Mouse (Mus musculus): ENCODE measurements around the gene Fam19a3.
"Not testable (repeated sequence)": the region's sequence is repeated elsewhere in the genome, so short reads cannot be mapped to it uniquely, and the experiment has no call there.

The Fam19a3 gene

DNA sequence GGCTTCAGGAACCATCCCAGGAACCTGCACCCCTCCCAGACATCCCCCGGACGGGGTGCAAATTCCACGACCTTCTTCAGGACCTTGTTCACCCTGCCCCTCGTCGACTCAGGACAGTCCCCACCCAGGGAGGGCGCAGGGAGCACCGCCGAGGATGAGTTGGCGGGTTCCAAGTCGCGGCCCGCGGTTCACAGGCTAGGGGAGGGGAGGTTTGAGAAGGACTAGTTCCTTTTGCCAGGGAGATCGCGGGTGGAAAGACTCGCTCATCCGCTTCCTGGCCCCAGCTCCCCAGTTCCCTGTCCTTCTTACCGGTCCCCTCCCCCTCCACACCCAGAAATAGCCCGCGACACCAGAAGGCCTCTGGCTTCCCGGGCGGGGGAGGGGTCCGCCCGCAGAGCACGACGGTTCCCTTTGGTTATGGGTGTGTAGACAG, at the start of gene Fam19a3:
Gene Fam19a3, minus strand, starts transcription at position 370 of the 433 bp plus-strand sequence.
- DNase-seq (ENCODE audit: low spot score) = no peak

DNA sequence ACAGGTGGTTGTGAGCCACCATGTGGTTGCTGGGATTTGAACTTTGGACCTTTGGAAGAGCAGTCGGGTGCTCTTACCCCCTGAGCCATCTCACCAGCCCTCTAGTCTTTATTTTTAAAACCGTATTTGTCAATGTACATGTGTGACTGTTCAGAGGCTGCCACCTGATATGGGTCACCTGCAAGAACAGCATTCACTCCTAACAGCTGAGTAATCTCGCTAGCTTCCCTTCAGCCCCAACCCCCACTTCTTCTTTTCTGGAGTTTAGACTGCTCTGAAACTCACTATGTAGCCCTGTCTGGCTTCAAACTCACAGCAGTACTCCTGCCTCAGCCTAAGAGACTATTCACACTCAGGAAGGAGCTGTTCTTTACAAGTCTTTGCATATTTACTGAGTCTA, 40.8 kb upstream of the Fam19a3 start:
- DNase-seq (ENCODE audit: low spot score) = no peak

DNA sequence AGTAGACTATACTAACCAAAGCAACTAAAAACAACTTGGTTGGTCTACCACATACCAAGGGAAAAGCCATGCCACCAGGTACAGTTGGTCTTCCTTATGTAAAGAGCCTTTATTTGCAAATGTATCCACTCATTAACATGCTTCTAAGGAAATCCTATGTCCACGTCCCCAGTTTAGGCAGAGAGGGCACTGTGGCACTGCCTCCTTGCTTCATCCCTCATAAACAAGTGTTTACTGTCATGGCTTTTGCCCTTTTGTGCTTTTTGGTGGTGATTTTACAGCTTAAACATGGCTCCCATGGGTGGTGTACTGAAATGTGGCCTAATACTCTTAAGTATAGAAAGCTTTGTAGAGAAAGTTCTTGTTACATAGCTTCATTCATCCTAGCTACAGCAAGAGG, 38.8 kb upstream of the Fam19a3 start:
- DNase-seq (ENCODE audit: low spot score) = no peak

DNA sequence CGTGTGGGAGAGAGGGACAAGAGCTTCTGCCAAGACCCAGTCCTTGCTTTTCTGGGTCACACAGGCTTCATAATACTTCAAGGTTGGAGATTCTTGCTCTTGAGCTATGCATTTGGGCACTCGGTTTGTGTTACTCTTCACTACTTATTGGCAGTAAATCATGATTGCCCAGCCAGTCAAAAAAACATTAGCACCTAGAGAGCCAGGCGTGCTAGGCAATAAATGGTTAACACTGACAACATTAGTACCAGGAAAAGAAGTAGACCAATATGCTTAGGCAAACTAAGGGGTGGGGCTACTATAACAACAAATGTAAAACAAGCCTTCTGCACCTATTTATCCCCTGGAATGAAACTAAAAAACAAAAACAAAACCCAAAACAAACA, 37.1 kb upstream of the Fam19a3 start:
- DNase-seq (ENCODE audit: low spot score) = no peak

DNA sequence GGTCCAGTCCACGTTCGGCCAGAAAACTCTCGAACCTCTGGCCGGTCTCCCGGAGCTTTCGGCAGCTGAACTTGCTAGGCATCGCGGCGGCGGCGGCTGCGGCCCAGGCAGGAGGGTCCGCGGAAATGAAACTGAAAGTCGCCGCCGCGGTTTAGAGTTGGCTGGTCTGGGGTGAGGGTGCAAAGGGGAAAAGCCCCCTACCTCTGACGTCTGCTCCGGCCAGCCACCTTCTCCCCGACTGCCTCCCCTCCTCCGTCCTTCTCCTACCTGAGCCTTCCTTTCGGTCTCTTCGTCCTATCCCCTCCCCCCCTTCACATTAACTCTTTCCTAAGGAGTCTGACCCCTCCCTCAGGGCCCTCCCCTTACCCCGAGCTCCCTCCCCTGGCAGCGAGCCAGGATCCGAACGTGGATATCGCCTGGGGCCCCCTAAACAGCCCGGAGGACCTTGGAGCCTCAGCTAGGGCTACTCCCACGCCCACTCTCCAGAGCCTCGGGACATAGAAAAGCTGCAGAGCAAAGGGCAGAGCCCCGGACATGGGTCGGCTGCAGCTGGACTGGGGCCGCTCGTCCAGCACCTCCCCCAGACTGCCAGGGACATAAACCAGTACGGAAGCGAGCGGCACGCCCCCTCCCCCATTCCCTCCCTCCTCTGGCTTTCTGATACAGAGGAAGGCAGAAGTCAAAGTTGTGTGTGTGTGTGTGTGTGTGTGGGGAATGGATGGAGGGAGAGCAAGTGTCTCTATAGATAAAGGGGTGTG, 36.5 kb upstream of the Fam19a3 start, which contains the start of gene Mov10:
Gene Mov10, minus strand, starts transcription at position 573 of the 758 bp plus-strand sequence.
- DNase-seq (ENCODE audit: low spot score) = peak; percentile 79

DNA sequence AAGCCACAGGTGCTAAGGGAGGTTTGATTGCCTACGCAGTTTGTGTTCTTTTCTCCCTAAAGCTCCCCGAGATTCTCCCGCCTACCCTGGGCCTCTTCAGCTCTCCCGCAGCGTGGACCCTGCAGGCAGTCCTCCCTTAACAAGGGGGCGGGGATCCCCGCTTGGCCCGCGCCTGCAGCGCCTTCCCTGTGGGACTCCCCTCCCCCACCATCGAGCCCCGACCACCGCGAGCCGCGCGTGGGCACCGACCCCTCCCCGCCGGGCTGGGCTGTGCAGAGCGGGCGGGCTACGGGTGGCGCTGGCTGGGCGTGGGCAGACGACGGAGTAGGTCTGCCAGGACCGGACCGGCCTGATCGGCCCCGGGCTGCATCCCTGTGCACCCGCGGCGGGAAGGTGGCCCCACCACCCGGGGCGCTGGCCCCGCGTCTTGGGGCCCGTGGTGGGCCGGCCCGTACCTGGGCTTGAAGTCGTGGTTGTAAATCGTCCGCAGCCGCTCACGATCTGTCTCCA, 35.9 kb upstream of the Fam19a3 start:
- peak; percentile 51 for DNase-seq (ENCODE audit: low spot score)

DNA sequence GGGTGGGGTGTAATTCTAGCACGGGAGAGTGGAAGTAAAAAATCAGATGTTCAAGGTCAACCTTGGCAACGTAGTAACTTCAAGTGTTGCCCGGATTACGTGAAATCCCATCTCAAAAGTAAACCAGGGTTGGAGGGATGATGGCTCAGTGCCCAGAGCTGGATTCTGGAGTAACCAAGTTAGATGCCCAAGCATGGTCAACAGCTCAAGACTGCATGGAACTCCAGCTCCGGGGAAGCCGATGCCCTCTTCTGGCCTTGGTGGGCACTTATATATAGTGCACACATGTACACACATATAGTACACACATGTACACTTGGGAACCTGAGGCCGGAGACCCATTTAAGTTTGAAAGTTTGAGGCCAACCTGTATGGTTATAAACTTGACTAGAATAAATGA, 34.5 kb upstream of the Fam19a3 start:
- DNase-seq (ENCODE audit: low spot score) = no peak

DNA sequence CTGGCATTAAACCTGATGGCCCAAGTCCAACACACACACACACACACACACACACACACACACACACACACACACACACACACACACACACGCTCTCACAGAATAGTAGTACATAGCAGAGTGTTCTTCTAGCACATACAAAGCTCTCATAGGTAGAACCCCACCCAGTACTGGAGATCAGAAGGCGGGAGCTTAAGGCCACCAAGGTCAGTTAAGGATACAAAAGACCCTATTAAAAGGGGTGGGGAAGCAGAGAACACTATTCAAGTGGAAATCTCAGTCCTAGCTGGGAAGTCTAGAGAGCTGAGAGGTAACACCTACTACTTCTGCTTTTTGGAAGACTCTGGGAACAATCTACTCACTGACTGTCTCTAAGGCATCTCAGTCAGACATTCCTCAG, 33.7 kb upstream of the Fam19a3 start:
- no peak for DNase-seq (ENCODE audit: low spot score)

DNA sequence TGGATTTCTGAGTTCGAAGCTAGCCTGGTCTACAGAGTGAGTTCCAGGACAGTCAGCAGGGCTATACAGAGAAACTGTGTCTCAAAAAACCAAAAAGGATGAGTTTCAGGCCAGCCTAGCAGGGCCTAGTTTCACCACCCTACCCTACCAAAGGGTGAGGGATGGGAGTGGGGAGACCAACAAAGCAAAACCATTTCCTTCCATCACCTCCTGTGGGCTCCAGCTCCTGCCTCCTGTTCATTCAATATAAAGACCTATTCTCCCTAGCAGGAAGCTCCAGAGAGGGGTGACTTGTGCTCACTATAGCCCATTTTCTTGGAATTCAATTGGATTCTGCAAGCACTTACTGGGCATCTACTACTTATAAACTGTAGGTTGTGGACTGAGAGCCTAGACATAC, 33.1 kb upstream of the Fam19a3 start:
- DNase-seq (ENCODE audit: low spot score) = no peak

DNA sequence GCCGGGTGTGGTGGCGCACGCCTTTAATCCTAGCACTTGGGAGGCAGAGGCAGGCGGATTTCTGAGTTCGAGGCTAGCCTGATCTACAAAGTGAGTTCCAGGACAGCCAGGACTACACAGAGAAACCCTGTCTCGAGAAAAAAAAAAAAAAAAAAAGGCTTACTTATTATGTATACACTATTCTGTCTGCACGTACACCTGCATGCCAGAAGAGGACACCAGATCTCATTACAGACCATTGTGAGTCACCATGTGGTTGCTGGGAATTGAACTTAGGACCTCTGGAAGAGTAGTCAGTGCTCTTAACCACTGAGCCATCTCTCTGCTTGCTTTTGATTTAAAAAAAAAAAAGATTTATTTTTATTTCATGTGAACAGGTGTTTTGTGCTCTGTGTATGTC, 31.6 kb upstream of the Fam19a3 start:
- DNase-seq (ENCODE audit: low spot score) = not testable (repeated sequence)

DNA sequence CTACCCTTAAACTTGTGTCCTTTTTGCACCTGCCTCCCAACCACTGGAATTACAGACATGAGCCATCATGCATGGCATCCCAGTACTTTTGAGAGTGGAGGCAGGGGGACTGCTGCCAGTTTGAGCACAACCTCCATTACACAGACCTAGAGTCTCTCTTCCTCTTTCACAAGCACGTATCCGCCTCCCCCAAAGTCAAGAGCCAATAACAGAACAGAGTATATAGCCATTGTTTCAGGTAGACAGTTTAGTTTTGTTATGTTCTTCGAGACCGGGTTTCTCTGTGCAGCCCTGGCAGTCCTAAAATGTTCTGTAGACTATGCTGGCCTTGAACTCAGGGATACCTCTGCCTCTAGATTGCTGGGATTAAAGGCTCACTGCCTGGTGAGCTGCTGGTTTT, 30.6 kb upstream of the Fam19a3 start:
- DNase-seq (ENCODE audit: low spot score) = no peak

DNA sequence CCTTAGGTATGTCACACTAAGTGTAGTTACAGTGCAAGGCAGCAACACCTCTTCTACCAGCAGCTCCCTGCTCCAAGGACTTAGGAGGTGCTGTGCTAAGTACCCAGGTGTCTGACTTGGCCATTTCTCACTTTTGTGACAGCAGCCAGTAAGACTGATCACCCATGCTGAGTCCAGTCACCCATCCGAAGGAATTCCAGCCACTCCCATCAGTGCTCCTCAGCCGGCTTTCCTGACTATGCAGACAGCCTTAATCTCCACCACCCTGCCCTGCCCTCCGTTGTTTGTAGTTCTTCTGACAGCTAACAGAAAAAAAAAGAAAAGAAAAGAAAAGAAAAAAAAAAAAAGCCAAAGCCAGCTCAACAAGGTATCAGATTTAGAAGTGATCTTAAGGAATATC, 30.1 kb upstream of the Fam19a3 start:
- no peak for DNase-seq (ENCODE audit: low spot score)

DNA sequence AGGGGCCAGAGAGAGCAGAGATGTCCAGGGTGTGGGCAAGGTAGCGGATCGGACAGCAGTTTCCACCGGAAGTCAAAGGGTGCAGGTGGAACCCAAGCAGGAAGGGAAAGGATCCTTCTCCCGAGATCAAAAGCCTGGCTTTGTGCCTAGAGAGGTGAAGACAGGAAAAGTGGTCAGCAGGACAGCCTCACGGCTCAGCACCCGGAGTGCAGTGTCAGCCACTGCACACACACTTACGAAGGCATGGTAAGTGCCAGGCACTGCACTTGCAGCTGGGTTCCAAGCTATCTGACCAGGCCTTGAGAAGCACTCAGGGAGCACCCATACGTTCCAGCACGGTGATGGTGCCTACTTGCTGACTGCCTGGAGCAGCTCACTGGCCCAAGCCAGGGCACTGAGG, 23.9 kb upstream of the Fam19a3 start:
- DNase-seq (ENCODE audit: low spot score) = no peak

DNA sequence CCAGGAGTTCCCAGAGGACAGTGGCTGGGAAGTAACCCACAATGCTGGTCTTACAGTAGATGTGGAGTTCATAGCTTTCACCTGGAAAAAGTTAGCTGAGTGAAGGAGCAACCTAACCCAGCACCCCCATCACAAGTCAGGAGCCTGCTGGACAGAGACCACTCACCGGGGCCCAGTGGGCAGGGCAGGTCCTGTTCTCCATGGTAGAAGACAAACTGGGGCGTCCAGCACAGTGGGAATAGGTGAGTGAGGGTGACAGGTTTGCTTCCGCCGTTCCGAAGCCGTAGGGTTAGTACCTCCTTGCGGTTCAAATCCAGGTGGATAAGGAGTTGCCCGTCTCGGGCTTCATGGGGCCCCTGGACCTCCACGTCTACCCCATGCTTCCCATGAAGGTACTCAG, 22.7 kb upstream of the Fam19a3 start:
- no peak for DNase-seq (ENCODE audit: low spot score)

DNA sequence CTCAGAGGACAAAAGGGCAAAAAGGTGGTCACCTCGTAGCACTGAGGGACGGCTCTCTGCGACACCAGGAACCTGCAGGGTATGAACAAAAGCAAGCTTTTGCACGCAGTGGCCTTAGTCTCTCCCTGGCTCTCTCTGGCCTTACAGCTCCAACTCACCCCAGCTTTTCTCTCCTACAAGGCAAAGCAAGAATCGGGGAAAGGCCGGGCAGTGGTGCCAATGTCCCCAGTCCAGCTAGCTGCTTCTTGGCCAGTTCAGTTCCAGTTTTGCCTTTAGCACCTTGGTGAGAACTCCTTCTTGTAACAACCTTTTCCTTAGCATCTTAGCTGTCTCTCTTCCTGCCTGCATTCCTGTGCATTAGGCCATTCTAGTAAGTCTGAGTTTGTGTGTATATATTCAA, 19.8 kb upstream of the Fam19a3 start:
- no peak for DNase-seq (ENCODE audit: low spot score)

DNA sequence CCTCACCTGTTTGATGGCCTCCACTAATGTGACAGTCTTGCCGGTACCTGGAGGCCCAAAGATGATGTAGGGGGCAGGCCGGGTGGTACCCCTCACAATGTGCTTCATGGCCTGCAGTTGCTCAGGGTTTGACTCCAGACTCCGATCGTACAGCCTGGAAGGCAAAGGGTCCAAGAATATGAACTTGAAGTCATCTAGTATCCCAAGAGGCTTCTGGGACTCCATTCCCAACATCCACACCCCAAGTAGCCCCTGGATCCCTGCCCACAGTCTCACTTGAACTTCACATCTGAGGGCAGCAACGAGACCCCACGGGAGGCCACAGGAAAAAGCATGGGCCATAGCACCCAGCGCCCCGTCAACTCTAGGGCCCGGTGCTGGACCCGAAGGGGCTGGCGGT, 19.0 kb upstream of the Fam19a3 start:
- no peak for DNase-seq (ENCODE audit: low spot score)

DNA sequence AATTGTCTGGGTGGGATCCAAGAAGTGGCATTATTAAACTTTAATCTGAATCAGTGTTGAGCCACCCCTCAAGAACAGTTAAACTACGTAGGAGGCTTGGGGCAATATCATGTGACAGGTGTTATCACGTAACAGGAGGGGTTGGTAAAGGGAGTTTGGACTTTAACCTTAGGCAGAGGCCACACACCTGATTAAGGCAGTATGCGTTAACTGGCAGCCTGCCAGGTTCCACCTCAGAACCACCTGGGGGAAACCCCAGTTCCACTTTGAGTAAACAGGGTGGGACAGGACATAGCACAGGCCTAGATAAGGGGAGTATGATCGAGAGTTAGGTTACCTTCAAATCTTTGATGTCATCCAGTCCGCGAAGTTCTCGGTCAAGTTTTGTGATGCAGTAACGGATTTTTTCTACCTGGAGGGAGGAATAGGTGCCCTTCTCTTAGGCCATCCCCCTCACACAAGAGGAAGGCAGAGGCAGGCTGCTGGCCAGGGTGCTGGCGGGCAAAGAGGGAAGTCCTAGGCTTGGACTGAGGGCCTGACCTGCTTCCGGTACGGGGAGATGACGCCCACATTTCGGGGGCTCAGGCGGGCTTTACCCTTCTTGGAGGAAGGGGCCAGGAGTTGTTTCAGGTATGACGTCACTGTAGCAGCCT, 14.9 kb upstream of the Fam19a3 start:
- DNase-seq (ENCODE audit: low spot score) = no peak

DNA sequence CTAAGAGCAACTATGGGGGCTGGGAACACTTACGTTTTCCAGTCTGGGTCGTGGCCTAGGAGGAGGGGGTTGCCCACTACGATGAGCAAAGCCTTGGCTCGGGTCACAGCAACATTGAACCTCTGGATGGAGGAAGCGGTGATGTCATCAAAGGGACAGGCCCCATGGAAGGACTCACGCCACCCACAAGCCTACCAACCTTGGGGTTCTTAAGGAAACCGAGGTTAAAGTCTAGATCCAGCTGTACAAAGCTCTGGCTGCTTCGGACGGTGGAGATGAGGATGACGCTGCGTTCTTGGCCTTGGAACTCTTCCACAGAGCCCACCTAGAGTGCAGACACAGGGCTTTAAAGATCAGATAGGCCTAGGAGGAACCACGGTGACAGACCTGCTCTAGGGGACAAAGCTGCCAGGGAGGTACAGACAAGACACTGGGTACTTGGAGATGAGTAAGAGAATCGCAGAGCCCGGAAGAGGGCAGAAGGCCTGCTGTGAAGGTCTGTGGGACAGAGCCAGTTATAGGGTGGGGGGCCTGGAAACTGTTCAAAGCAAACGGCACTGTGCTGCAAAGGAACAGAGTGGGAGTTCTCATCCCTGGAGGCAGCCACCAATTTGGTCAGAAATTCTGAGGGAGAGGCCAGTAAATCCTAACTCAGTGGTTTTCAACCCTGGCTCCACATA, 14.2 kb upstream of the Fam19a3 start:
- DNase-seq (ENCODE audit: low spot score) = no peak

DNA sequence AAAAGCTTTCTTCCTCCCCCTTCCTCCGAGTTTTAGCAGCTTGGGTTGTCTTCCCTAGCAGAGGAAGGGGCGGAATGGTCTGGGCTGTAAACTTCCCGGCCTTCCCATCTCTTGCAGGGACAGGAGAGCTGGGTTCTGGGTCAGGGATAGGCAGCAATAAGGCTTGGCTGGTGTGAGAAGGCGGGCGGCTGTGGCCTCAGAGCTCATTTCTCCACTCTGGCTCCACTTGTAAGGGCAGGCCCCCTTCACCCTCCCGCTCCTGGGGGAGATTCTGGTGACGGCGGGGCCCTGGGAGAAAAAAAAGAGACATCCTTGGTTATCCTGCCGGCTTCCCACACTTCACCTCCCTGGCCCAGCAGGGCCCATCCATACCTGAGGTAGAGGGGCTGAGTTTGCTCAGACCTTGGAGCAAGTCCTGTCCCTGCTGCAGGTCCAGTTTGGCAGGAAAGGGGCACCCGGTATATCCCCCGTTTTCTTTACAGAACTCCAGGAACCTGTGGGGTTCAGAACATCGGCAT, 13.4 kb upstream of the Fam19a3 start:
- no peak for DNase-seq (ENCODE audit: low spot score)

DNA sequence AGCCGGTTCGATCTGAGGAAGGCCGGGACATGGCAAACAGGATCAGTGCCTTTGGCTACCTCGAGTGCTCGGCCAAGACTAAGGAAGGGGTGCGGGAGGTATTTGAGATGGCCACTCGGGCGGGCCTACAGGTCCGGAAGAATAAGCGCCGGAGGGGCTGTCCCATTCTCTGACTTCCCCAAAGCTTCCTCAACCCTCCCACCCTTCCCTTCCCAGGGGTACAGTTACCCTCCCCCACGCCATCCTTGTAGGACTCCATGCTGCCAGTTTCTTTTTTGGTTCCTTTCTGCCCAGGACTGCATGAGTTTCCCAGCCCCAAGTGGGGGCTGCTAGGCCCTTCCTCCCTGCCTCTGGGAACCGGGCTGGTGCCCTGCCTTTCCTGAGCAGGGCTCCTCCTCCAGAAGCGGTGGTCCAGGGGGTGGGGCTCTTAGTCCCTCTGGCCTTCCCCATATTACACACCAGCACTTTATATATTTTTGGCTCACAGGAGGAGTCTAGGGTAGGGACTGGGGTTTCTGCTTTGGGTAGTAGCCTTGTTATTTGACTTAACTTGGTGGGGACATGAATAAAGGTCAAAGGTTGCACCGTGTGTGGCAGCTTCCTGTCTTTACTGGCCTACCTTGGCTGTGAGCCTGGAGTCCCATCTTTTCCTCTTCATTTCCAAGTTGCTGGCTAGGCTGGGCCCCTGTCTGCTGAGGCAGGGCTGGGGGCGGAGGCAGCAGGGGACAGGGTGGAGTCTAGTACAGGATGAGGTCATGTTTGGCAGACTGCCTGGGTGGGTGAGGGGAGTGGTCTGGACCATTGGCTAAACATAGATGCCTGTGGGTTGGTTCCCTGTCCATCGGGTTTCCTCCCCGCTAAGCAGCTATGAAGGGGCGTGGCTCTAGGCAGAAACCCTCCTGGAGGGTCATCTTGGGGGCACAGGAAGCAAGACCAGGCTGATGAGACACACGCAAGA, 12.5 kb upstream of the Fam19a3 start:
- DNase-seq (ENCODE audit: low spot score) = peak; percentile 94

Data from ovary, postnatal 14 days (tissue).